Mouse (Mus musculus) liver, embryonic 14.5 days (tissue): Measurements from ENCODE around the gene Wnt2. TPM values are rescaled to one million over a fixed set of nuclear protein-coding genes. Genes with fewer than 3 reads are reported as not detected.

Experiments used
- ATAC-seq: fragments of 200-750 bp; cut with Nextera tagmentation; 2 replicates; pipeline ENCODE4 v1.8.0; 2017; ENCODE audit warnings: moderate number of reproducible peaks, mild to moderate bottlenecking, moderate library complexity; ENCODE audit not compliant: insufficient read depth
- DNase-seq, 3 experiments: peaks; one replicate each; pipeline ENCODE4 v3.0.0-alpha.2; 2012 to 2013; ENCODE audit warnings: low read depth in 3 of 3, low spot score in 3 of 3
- H3K27ac ChIP-seq: fragments of 300-500 bp; sonication (generic); 2 replicates; pipeline ENCODE4 v1.5.1; 2014; ENCODE audit warnings: moderate library complexity, mild to moderate bottlenecking, control low read depth, inconsistent platforms
- H3K27me3 ChIP-seq: fragments of 300-500 bp; sonication (generic); 2 replicates; pipeline ENCODE4 v1.6.1; 2014; ENCODE audit warnings: mild to moderate bottlenecking, low read length, moderate library complexity; ENCODE audit not compliant: control insufficient read depth, insufficient read depth
- H3K36me3 ChIP-seq: fragments of 300-500 bp; sonication (generic); replicated peaks from 2 replicates; pipeline ENCODE4 v1.6.1; 2014; ENCODE audit warnings: low read depth; ENCODE audit not compliant: control insufficient read depth, insufficient read depth
- H3K4me1 ChIP-seq, 2 experiments: fragments of 200-500 bp in 1 of 2; fragments of 300-500 bp in 1 of 2; sonication (generic) in 1 of 2; replicated peaks; 2 replicates each; pipeline ENCODE4 v1.6.1; 2012 to 2014; ENCODE audit warnings: antibody characterized with exemption in 1 of 2, inconsistent platforms in 1 of 2, low read length in 1 of 2; ENCODE audit not compliant: control insufficient read depth in 2 of 2, insufficient read depth in 2 of 2
- H3K4me2 ChIP-seq: fragments of 300-500 bp; sonication (generic); 2 replicates; pipeline ENCODE4 v1.6.1; 2014; ENCODE audit warnings: low read depth, mild to moderate bottlenecking, control low read depth, moderate library complexity
- H3K4me3 ChIP-seq, 2 experiments: fragments of 200-500 bp in 1 of 2; fragments of 300-500 bp in 1 of 2; sonication (generic) in 1 of 2; 2 replicates each; pipeline ENCODE4 v1.5.1; 2012 to 2014; ENCODE audit warnings: low read depth in 2 of 2, low read length in 2 of 2, mild to moderate bottlenecking in 2 of 2, control low read depth in 1 of 2, inconsistent platforms in 1 of 2, moderate library complexity in 1 of 2; ENCODE audit not compliant: insufficient read depth in 1 of 2
- H3K9ac ChIP-seq: fragments of 300-500 bp; sonication (generic); replicated peaks from 2 replicates; pipeline ENCODE4 v1.6.1; 2014; ENCODE audit warnings: mild to moderate bottlenecking, control low read depth, moderate library complexity
- H3K9me3 ChIP-seq: fragments of 300-500 bp; sonication (generic); 2 replicates; pipeline ENCODE4 v1.6.1; 2016; ENCODE audit warnings: low read length, mixed read lengths; ENCODE audit not compliant: control insufficient read depth
- CTCF ChIP-seq: IDR thresholded peaks from 2 replicates; pipeline ENCODE4 v1.5.1; 2016; ENCODE audit warnings: antibody characterized with exemption, low read depth, control low read depth
- EP300 ChIP-seq: IDR thresholded peaks from 2 replicates; pipeline ENCODE4 v1.6.1; 2016; ENCODE audit warnings: antibody characterized with exemption, low read depth
- WGBS: fragments of 180-500 bp; shearing (Covaris S2); extraction: QIAGEN DNeasy Blood & Tissue Kit; methylation state at CpG from one replicate; pipeline ENCODE4 v1.1.7; 2014; ENCODE audit not compliant: insufficient replicate concordance; 5-methylcytosine and 5-hydroxymethylcytosine counted together
- polyA plus RNA-seq, 2 experiments: library from polyadenylated mRNA; depleted of rRNA in 1 of 2; stranded (reverse) in 1 of 2; unstranded in 1 of 2; fragments of >200 nt; fragmentation: Nextera tagmentation in 1 of 2; extraction: Ambion mirVana in 1 of 2; gene quantifications; 2 replicates each; pipeline versions ENCODE4 v1.2.1 to v1.2.3; 2012 to 2014

Gene Wnt2
- polyA plus RNA-seq, 2 experiments, result 0.66 to 1.6 TPM

GRCm38 (mm10) chr6:17998497-17998896 lies 31.9 kb downstream of the Wnt2 start:
- no peak overlapping the region for H3K4me2 ChIP-seq
- no peak overlapping the region for H3K4me3 ChIP-seq
- H3K9ac ChIP-seq, result no peak overlapping the region
- H3K4me1 ChIP-seq, result no peaks in the 10 kb centered on the region
- TF ChIP-seq CTCF (no peak), EP300 (no peak)
- 54% methylated on average over 4 of the region's 4 CpGs for WGBS
- no peaks in the 10 kb centered on the region for H3K36me3 ChIP-seq
- H3K27me3 ChIP-seq, result no peaks in the 10 kb centered on the region
- no peak overlapping the region for H3K27ac ChIP-seq
- ATAC-seq (no peak), DNase-seq (no peak)
- H3K9me3 ChIP-seq, result no peaks in the 10 kb centered on the region

DNA sequence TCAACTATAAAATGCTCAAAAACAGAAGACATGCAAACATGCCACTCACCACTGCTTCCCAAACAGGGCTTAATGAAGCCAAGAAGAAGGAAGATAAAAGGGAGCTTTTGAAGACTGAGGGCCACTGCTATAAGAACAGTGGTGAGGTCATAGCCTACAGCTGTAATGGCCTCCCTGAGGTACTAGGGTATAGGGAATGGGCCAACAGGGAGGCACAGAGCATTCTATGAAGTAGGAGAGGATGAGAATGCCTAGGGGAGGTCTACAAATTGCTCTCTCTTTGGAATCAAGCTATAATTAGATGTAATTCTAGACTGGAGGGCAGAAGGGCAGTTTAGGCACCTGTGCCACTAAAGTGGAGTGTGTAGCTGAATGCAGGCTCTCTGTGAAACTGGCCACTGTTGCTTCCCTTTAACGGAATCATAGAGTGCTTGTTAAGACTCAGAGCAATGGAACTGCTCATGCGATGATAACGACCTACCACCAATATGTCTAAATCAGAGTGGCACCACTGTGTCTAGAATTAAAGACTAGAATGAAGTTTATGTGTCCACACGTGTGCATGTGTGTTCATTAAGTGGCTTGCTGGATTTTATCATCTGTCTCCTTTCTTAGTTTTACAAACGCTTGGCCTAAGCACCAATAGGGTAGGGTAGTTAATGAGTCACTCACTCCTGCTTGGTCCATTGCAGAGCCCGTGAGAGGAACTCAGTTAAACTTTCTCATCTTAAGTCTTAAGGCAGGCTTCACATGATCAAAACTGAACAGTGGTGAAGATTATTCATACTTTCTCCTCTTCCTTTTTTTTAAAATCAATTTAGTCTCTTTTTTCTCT lies 35.2 kb downstream of the Wnt2 start:
- TF ChIP-seq CTCF, result no peak
- TF ChIP-seq EP300, result no peak
- Histone ChIP-seq H3K27me3 (no peaks in the 10 kb centered on the region), H3K36me3 (no peaks in the 10 kb centered on the region), H3K9ac (no peak overlapping the region), H3K4me2 (no peak overlapping the region), H3K27ac (no peak overlapping the region), H3K9me3 (no peaks in the 10 kb centered on the region), H3K4me1 (no peaks in the 10 kb centered on the region), H3K4me3 (no peak overlapping the region)
- no peak for ATAC-seq
- 58% methylated on average over 6 of the region's 6 CpGs for WGBS
- no peak for DNase-seq

DNA sequence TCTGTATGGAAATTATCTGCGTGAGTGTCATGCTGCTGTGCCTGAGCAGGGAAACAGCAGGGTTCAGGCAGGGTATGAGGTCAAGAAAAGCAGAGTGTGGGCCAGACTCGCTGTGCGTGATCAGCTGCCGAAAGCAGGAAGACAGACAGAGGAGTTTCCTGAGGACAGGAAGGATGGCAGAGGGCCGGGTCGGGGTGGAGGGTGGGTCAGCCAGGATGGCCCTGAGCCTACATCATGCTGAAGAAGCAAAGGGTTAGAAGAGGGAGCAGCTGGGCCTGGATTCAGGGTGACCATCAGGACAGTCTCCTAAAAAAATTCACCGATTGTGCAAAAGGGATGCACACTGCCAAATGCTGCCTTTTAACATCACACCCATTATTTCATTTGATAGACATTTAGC lies 38.8 kb downstream of the Wnt2 start:
- ATAC-seq, result no peak
- H3K9ac ChIP-seq, result no peak overlapping the region
- WGBS, result 33% methylated on average over 7 of the region's 7 CpGs

DNA sequence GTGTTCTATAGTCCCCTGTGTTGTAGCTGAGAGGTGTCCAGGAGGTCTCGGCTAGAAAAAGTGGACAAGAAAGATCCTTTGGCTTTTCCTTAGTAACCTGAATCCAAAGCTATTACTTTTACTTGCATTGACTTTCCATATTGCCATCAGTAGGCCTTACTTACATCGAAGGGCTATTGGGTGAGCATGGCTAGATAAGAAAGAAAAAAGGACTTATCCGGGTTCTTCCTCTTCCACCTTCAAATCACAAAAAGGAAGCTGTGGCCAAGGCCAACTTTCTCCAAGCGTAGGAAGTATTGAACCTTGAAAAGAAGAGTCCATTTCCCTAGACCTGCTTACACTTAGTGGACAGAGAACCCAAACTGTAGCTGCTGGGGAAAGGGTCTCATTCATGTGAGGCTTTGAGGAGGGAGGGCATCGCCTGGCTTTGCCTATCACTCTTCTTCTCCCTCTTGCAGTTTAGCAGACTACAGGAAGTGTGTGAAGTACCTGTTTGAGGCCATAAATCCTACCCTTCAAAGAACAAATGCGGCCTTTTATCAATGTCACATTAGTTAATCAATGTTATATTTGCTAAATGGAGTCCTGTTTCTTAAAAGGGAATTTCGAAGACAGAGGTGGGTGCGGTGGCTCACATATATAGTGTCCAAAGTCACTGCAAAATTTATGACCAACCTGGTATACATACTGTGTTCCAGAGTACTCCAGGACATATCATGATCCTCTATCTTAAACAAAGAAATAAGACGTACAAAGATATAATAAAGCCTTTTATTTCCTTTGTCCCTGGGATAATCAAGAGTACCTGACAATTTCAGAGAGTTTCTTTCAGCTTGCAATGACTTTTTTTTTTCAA lies 40.0 kb downstream of the Wnt2 start:
- ATAC-seq, result no peak

More for the DNA sequence above, 38.8 kb downstream of the Wnt2 start:
- no peak overlapping the region for H3K4me3 ChIP-seq
- H3K27ac ChIP-seq, result no peak overlapping the region
- no peaks in the 10 kb centered on the region for H3K36me3 ChIP-seq
- no peaks in the 10 kb centered on the region for H3K9me3 ChIP-seq
- no peak for DNase-seq
- no peaks in the 10 kb centered on the region for H3K4me1 ChIP-seq
- H3K27me3 ChIP-seq, result no peaks in the 10 kb centered on the region
- no peak for TF ChIP-seq CTCF
- no peak for TF ChIP-seq EP300
- H3K4me2 ChIP-seq, result no peak overlapping the region

GRCm38 (mm10) chr6:17979361-17979760 lies 51.0 kb downstream of the Wnt2 start:
- H3K27ac ChIP-seq, result no peak overlapping the region
- WGBS, result 19% methylated on average over 1 of the region's 1 CpGs
- no peak overlapping the region for H3K4me3 ChIP-seq
- H3K27me3 ChIP-seq, result no peaks in the 10 kb centered on the region
- H3K4me1 ChIP-seq, result no peaks in the 10 kb centered on the region
- no peak for TF ChIP-seq EP300
- no peak for TF ChIP-seq CTCF
- no peak overlapping the region for H3K9ac ChIP-seq
- ATAC-seq, result no peak
- no peaks in the 10 kb centered on the region for H3K36me3 ChIP-seq
- no peak for DNase-seq
- no peak overlapping the region for H3K4me2 ChIP-seq
- H3K9me3 ChIP-seq, result no peaks in the 10 kb centered on the region

More for the DNA sequence above, 40.0 kb downstream of the Wnt2 start:
- Histone ChIP-seq H3K4me1 (no peaks in the 10 kb centered on the region), H3K9ac (no peak overlapping the region), H3K27ac (no peak overlapping the region), H3K4me3 (no peak overlapping the region), H3K9me3 (no peaks in the 10 kb centered on the region), H3K36me3 (no peaks in the 10 kb centered on the region), H3K27me3 (no peaks in the 10 kb centered on the region), H3K4me2 (no peak overlapping the region)
- TF ChIP-seq CTCF (no peak), EP300 (no peak)
- 58% methylated on average over 9 of the region's 9 CpGs for WGBS
- no peak for DNase-seq
